Mouse (Mus musculus): ENCODE measurements around the gene Rnf150. TPM values are rescaled to one million over a fixed set of nuclear protein-coding genes. Genes with fewer than 3 reads are reported as not detected.

The Rnf150 gene
- total and polyA plus RNA-seq, 3 experiments = 0.13 to 0.50 (median 0.39) TPM

GRCm38 (mm10) chr8:82992093-82992492 lies 128.9 kb downstream of the Rnf150 start:
- H3K79me2 ChIP-seq (replicated peaks; ENCODE audit: control insufficient read depth, extremely low read depth, insufficient read depth, poor library complexity, severe bottlenecking) = no peaks in the 10 kb centered on the region
- peaks cover 12 to 51% of the 10 kb centered on the region in 2 experiments for H3K4me1 ChIP-seq (ENCODE audit: control insufficient read depth in 1 of 2, insufficient read depth in 2 of 2)
- no peaks in the 10 kb centered on the region for H3K27me3 ChIP-seq (replicated peaks)
- H3K4me3 ChIP-seq (replicated peaks in 1 of 3; ENCODE audit: low read depth in 2 of 3, low read length in 2 of 3, poor library complexity in 1 of 3) = no peak overlapping the region
- H3K27ac ChIP-seq (ENCODE audit: insufficient read depth, low read depth) = no peak overlapping the region
- DNase-seq (ENCODE audit: extremely low read depth) = no peak
- in situ Hi-C loops (cut with MboI; ENCODE audit: low pct_ligation_motif_present, low pct_unique_long_range_greater_than_20kb, low sequenced_read_pairs) (no loop called here), dilution Hi-C loops (cut with MboI; ENCODE audit: extremely low pct_ligation_motif_present, extremely low pct_unique_long_range_greater_than_20kb, low sequenced_read_pairs) (no loop called here)
- H3K9ac ChIP-seq (ENCODE audit: insufficient read depth, low read depth) = no peak overlapping the region
- no peaks in the 10 kb centered on the region for H3K9me3 ChIP-seq (replicated peaks; ENCODE audit: low read length)
- H3K36me3 ChIP-seq (replicated peaks in 1 of 2; ENCODE audit: control insufficient read depth in 1 of 2, insufficient read depth in 1 of 2, low read length in 1 of 2) = no peaks in the 10 kb centered on the region
- no peak overlapping the region for H3K4me2 ChIP-seq (ENCODE audit: insufficient read depth, low read depth, poor library complexity, severe bottlenecking)
- TF ChIP-seq USF1 (IDR thresholded peaks at IDR 0.05; ENCODE audit: low read depth, low read length) (no peak), TBP (conservative IDR thresholded peaks at IDR 0.05; ENCODE audit: low read depth, low read length) (no peak), POLR2AphosphoS2 (IDR thresholded peaks at IDR 0.05; ENCODE audit: low read depth, low read length) (no peak), GABPA (IDR thresholded peaks at IDR 0.05; ENCODE audit: insufficient replicate concordance, low read depth, low read length) (no peak), JUND (conservative IDR thresholded peaks at IDR 0.05; ENCODE audit: low read depth, low read length) (no peak), KAT2A (IDR thresholded peaks at IDR 0.05; ENCODE audit: insufficient replicate concordance, low read length) (no peak), EP300 (IDR thresholded peaks at IDR 0.05; ENCODE audit: low read length) (no peak), ZNF384 (IDR thresholded peaks at IDR 0.05; ENCODE audit: low read depth, low read length) (no peak), UBTF (IDR thresholded peaks at IDR 0.05; ENCODE audit: low read depth, low read length) (no peak), BHLHE40 (IDR thresholded peaks at IDR 0.05; ENCODE audit: low read depth, low read length) (no peak), CHD2 (IDR thresholded peaks at IDR 0.05; ENCODE audit: low read length) (no peak), POLR2A (IDR thresholded peaks at IDR 0.05; ENCODE audit: low read depth, low read length) (no peak), NELFE (IDR thresholded peaks at IDR 0.05; ENCODE audit: low read depth, low read length) (no peak)

- dilution Hi-C loops (cut with MboI; ENCODE audit: extremely low pct_ligation_motif_present, extremely low pct_unique_long_range_greater_than_20kb, low sequenced_read_pairs) (no loop called here), in situ Hi-C loops (cut with MboI; ENCODE audit: low pct_ligation_motif_present, low pct_unique_long_range_greater_than_20kb, low sequenced_read_pairs) (no loop called here)
- no peak for TF ChIP-seq USF1 (IDR thresholded peaks at IDR 0.05; ENCODE audit: low read depth, low read length)
- TF ChIP-seq EP300 (IDR thresholded peaks at IDR 0.05; ENCODE audit: low read length) = peak; percentile 48; the same call in 1 of the 2 replicates
- TF ChIP-seq BHLHE40 (IDR thresholded peaks at IDR 0.05; ENCODE audit: low read depth, low read length) = peak; percentile 62
- no peak for TF ChIP-seq CTCF (conservative IDR thresholded peaks at IDR 0.05 in 1 of 2, IDR thresholded peaks at IDR 0.05 in 1 of 2; ENCODE audit: low read depth in 2 of 2, low read length in 2 of 2)
- TF ChIP-seq MAFK (IDR thresholded peaks at IDR 0.05; ENCODE audit: insufficient replicate concordance, low read length) = peak; percentile 59; the same call in 1 of the 2 replicates
- TF ChIP-seq TBP (conservative IDR thresholded peaks at IDR 0.05; ENCODE audit: low read depth, low read length) = no peak
- no peak for TF ChIP-seq TCF12 (IDR thresholded peaks at IDR 0.05; ENCODE audit: low read depth, low read length)
- no peak for TF ChIP-seq CHD1 (IDR thresholded peaks at IDR 0.05; ENCODE audit: low read depth, low read length)
- TF ChIP-seq NRF1 (IDR thresholded peaks at IDR 0.05; ENCODE audit: low read depth, low read length) = no peak
- no peak for TF ChIP-seq POLR2AphosphoS2 (IDR thresholded peaks at IDR 0.05; ENCODE audit: low read depth, low read length)
- TF ChIP-seq CHD2 (IDR thresholded peaks at IDR 0.05; ENCODE audit: low read length) = no peak
- TF ChIP-seq ZKSCAN1 (IDR thresholded peaks at IDR 0.05; ENCODE audit: borderline replicate concordance, low read depth, low read length) = no peak
- no peak for TF ChIP-seq HCFC1 (IDR thresholded peaks at IDR 0.05; ENCODE audit: low read depth, low read length)
- no peak for TF ChIP-seq JUND (conservative IDR thresholded peaks at IDR 0.05; ENCODE audit: low read depth, low read length)
- no peak for TF ChIP-seq USF2 (conservative IDR thresholded peaks at IDR 0.05; ENCODE audit: low read depth, low read length)
- TF ChIP-seq MYC (IDR thresholded peaks at IDR 0.05; ENCODE audit: low read depth, low read length) = no peak
- no peak for TF ChIP-seq ZMIZ1 (IDR thresholded peaks at IDR 0.05; ENCODE audit: low read depth, low read length)
- no peak for TF ChIP-seq SIN3A (IDR thresholded peaks at IDR 0.05; ENCODE audit: low read length)
- TF ChIP-seq ETS1 (conservative IDR thresholded peaks at IDR 0.05; ENCODE audit: low read depth, low read length) = peak; percentile 53
- TF ChIP-seq NELFE (IDR thresholded peaks at IDR 0.05; ENCODE audit: low read depth, low read length) = no peak
- TF ChIP-seq MEF2A (IDR thresholded peaks at IDR 0.05; ENCODE audit: borderline replicate concordance, low read depth, low read length) = no peak
- TF ChIP-seq PAX5 (IDR thresholded peaks at IDR 0.05; ENCODE audit: low read length) = no peak
- no peak for TF ChIP-seq SMC3 (IDR thresholded peaks at IDR 0.05; ENCODE audit: low read depth, low read length)
- TF ChIP-seq RCOR1 (conservative IDR thresholded peaks at IDR 0.05; ENCODE audit: low read depth, low read length) = no peak
- TF ChIP-seq GABPA (IDR thresholded peaks at IDR 0.05; ENCODE audit: insufficient replicate concordance, low read depth, low read length) = no peak
- no peak for TF ChIP-seq ZC3H11A (IDR thresholded peaks at IDR 0.05; ENCODE audit: low read depth, low read length)
- Histone ChIP-seq H3K27ac (ENCODE audit: insufficient read depth, low read depth) (no peak overlapping the region), H3K4me3 (replicated peaks in 1 of 3; ENCODE audit: low read depth in 2 of 3, low read length in 2 of 3, poor library complexity in 1 of 3) (no peak overlapping the region), H3K79me2 (replicated peaks; ENCODE audit: control insufficient read depth, extremely low read depth, insufficient read depth, poor library complexity, severe bottlenecking) (no peaks in the 10 kb centered on the region), H3K9ac (ENCODE audit: insufficient read depth, low read depth) (no peak overlapping the region), H3K4me1 (ENCODE audit: control insufficient read depth in 1 of 2, insufficient read depth in 2 of 2) (peaks cover 34 to 89% of the 10 kb centered on the region in 2 experiments), H3K36me3 (replicated peaks in 1 of 2; ENCODE audit: control insufficient read depth in 1 of 2, insufficient read depth in 1 of 2, low read length in 1 of 2) (no peaks in the 10 kb centered on the region), H3K27me3 (replicated peaks) (no peaks in the 10 kb centered on the region), H3K4me2 (ENCODE audit: insufficient read depth, low read depth, poor library complexity, severe bottlenecking) (0 out of 2 replicates have a peak overlapping the region, but pooled peaks have one; percentile 5), H3K9me3 (replicated peaks; ENCODE audit: low read length) (no peaks in the 10 kb centered on the region)
- DNase-seq (ENCODE audit: extremely low read depth) = peak; percentile 33
These were observed 132.7 kb downstream of the Rnf150 start for GRCm38 (mm10) chr8:82995727-82996438.

Measured in CH12.LX (cell line).